ENCODE assay signal across 8 mouse cellular contexts in genomic region chr9:41211865-41212302, GRCm38 (mm10). TPM values are rescaled to one million over a fixed set of nuclear protein-coding genes. Genes with fewer than 3 reads are reported as not detected.
A peak's percentile ranks its signal among the peaks of the same experiment; 100 is the strongest.
DNase-seq lines count a peak whose midpoint lies in the region; ATAC-seq and TF ChIP-seq lines count a peak whose summit lies in the region.
"Had no signal": no experiment of that assay in that cellular context is flagged by ENCODE, and none has a peak within 500 bp of the region (broad histone marks: within the 10 kb centered on the region; RNA-seq: fewer than 3 reads in every experiment).

No protein-coding gene starts in this region.

- H3K4me3 ChIP-seq in lung, embryonic 14.5 days (ENCODE audit: low read depth, low read length), result no peak overlapping the region
- H3K4me3 ChIP-seq in lung, adult 2 months (replicated peaks; ENCODE audit: extremely low read depth, low read depth, low read length), result no peak overlapping the region
- H3K4me3 ChIP-seq in forebrain, embryonic 15.5 days, result no peak overlapping the region
- peak overlapping the region; percentile 21 for H3K4me3 ChIP-seq in limb, embryonic 10.5 days
- H3K4me3 ChIP-seq in stomach, embryonic 14.5 days (ENCODE audit: low read depth, low read length), result no peak overlapping the region

- peak overlapping the region; percentile 80 for H3K27ac ChIP-seq in lung, embryonic 14.5 days (ENCODE audit: low read depth)
- H3K27ac ChIP-seq in forebrain, embryonic 15.5 days (replicated peaks), result peak overlapping the region; percentile 67
- peak overlapping the region; percentile 91 for H3K27ac ChIP-seq in limb, embryonic 10.5 days
- H3K27ac ChIP-seq in stomach, embryonic 14.5 days (ENCODE audit: low read length), result peak overlapping the region; percentile 76

- no peak for TF ChIP-seq CTCF in lung, embryonic 14.5 days (IDR thresholded peaks at IDR 0.05; ENCODE audit: low read depth)
- no peak for TF ChIP-seq CTCF in lung, adult 2 months (IDR thresholded peaks at IDR 0.05; ENCODE audit: insufficient read depth, low read length)

- no peaks in the 10 kb centered on the region for H3K27me3 ChIP-seq in lung, embryonic 14.5 days (ENCODE audit: insufficient read depth, low read length)
- no peaks in the 10 kb centered on the region for H3K27me3 ChIP-seq in forebrain, embryonic 15.5 days
- no peaks in the 10 kb centered on the region for H3K27me3 ChIP-seq in limb, embryonic 10.5 days (ENCODE audit: low read depth, poor library complexity, severe bottlenecking)
- no peaks in the 10 kb centered on the region for H3K27me3 ChIP-seq in stomach, embryonic 14.5 days (ENCODE audit: control insufficient read depth, insufficient read depth, low read length)

- no peak for TF ChIP-seq POLR2A in lung, adult 2 months (IDR thresholded peaks at IDR 0.05; ENCODE audit: borderline replicate concordance, extremely low read depth, low read depth, low read length)

- no peak overlapping the region for H3K9ac ChIP-seq in lung, embryonic 14.5 days
- H3K9ac ChIP-seq in forebrain, embryonic 15.5 days (replicated peaks), result no peak overlapping the region
- no peak overlapping the region for H3K9ac ChIP-seq in stomach, embryonic 14.5 days (replicated peaks; ENCODE audit: low read depth, low read length)

- H3K36me3 ChIP-seq in lung, embryonic 14.5 days (ENCODE audit: insufficient read depth), result no peaks in the 10 kb centered on the region
- H3K36me3 ChIP-seq in forebrain, embryonic 15.5 days, result no peaks in the 10 kb centered on the region
- H3K36me3 ChIP-seq in limb, embryonic 10.5 days, result no peaks in the 10 kb centered on the region
- H3K36me3 ChIP-seq in stomach, embryonic 14.5 days (ENCODE audit: control insufficient read depth, insufficient read depth, low read length), result no peaks in the 10 kb centered on the region

- DNase-seq in lung, embryonic 14.5 days, result no peak
- DNase-seq in lung, adult 2 months, result no peak
- DNase-seq in limb, embryonic 10.5 days (ENCODE audit: low spot score), result peak; percentile 66
- DNase-seq in cerebellum, adult 9-11 months, result no peak
- DNase-seq in ovary, postnatal 14 days (ENCODE audit: low spot score), result no peak
- DNase-seq: cerebellum, adult 11 months had no signal

- WGBS in lung, embryonic 14.5 days, result 51% methylated on average over 10 of the region's 10 CpGs
- 59% methylated on average over 10 of the region's 10 CpGs for WGBS in lung, adult 2 months
- 25% methylated on average over 10 of the region's 10 CpGs for WGBS in forebrain, embryonic 15.5 days
- 24% methylated on average over 10 of the region's 10 CpGs for WGBS in limb, embryonic 10.5 days
- 38% methylated on average over 10 of the region's 10 CpGs for WGBS in stomach, embryonic 14.5 days

- H3K9me3 ChIP-seq in lung, embryonic 14.5 days (ENCODE audit: low read depth, low read length), result no peaks in the 10 kb centered on the region
- H3K9me3 ChIP-seq in forebrain, embryonic 15.5 days, result no peaks in the 10 kb centered on the region
- no peaks in the 10 kb centered on the region for H3K9me3 ChIP-seq in limb, embryonic 10.5 days (replicated peaks)
- no peaks in the 10 kb centered on the region for H3K9me3 ChIP-seq in stomach, embryonic 14.5 days (ENCODE audit: control insufficient read depth, low read depth, low read length)

- H3K4me2 ChIP-seq in lung, embryonic 14.5 days, result peak overlapping the region; percentile 49
- no peak overlapping the region for H3K4me2 ChIP-seq in forebrain, embryonic 15.5 days (replicated peaks)
- peak overlapping the region; percentile 3; the same call in 1 of the 2 replicates for H3K4me2 ChIP-seq in stomach, embryonic 14.5 days (replicated peaks; ENCODE audit: low read depth, low read length)

- ATAC-seq in lung, embryonic 14.5 days (ENCODE audit: insufficient read depth), result no peak
- ATAC-seq in forebrain, embryonic 15.5 days (replicated peaks), result no peak
- no peak for ATAC-seq in stomach, embryonic 14.5 days (ENCODE audit: insufficient number of reproducible peaks, insufficient read depth, low FRiP score, low read depth)

- 0 out of 2 replicates have a peak, but pooled peaks cover 4% of the 10 kb centered on the region for H3K4me1 ChIP-seq in lung, embryonic 14.5 days (ENCODE audit: insufficient read depth)
- H3K4me1 ChIP-seq in lung, adult 2 months (ENCODE audit: control insufficient read depth, insufficient read depth, low read length), result no peaks in the 10 kb centered on the region; the same call in 1 of the 2 replicates
- H3K4me1 ChIP-seq in forebrain, embryonic 15.5 days, result peaks cover 35% of the 10 kb centered on the region
- H3K4me1 ChIP-seq in limb, embryonic 10.5 days, result peaks cover 77% of the 10 kb centered on the region
- H3K4me1 ChIP-seq in stomach, embryonic 14.5 days (ENCODE audit: control insufficient read depth, insufficient read depth, low read length), result peaks cover 11% of the 10 kb centered on the region

RNA-seq across cellular contexts. Expression of gene Ubash3b, which starts 50.4 kb away (rescaled TPM):
- 6.2 and 8.0 TPM in 2 replicates for polyA plus RNA-seq in lung, embryonic 14.5 days (2014; fragmentation: Nextera tagmentation; extraction: Ambion mirVana)
- polyA plus RNA-seq in lung, adult 2 months (2012; rRNA removed), result 3.4 and 5.4 TPM in 2 replicates
- 14.7 and 15.4 TPM in 2 replicates for polyA plus RNA-seq in forebrain, embryonic 15.5 days (2015; fragmentation: Nextera tagmentation; extraction: Ambion mirVana)
- 6.9 and 7.8 TPM in 2 replicates for polyA plus RNA-seq in limb, embryonic 10.5 days (2016; fragmentation: Nextera tagmentation; extraction: Ambion mirVana)
- 3.4 and 3.7 TPM in 2 replicates for polyA plus RNA-seq in stomach, embryonic 14.5 days (2014; fragmentation: Nextera tagmentation; extraction: Ambion mirVana)
